Mouse (Mus musculus) liver, postnatal 0 days (tissue): ENCODE measurements around the gene Rnf207.

ENCODE experiments used
- CTCF ChIP-seq: sonication (generic); IDR thresholded peaks from 2 replicates; pipeline ENCODE4 v1.5.1; 2016; ENCODE audit warnings: antibody characterized with exemption, low read depth
- EP300 ChIP-seq: IDR thresholded peaks from 2 replicates; pipeline ENCODE4 v1.6.1; 2016; ENCODE audit warnings: antibody characterized with exemption, low read depth, mild to moderate bottlenecking

DNA sequence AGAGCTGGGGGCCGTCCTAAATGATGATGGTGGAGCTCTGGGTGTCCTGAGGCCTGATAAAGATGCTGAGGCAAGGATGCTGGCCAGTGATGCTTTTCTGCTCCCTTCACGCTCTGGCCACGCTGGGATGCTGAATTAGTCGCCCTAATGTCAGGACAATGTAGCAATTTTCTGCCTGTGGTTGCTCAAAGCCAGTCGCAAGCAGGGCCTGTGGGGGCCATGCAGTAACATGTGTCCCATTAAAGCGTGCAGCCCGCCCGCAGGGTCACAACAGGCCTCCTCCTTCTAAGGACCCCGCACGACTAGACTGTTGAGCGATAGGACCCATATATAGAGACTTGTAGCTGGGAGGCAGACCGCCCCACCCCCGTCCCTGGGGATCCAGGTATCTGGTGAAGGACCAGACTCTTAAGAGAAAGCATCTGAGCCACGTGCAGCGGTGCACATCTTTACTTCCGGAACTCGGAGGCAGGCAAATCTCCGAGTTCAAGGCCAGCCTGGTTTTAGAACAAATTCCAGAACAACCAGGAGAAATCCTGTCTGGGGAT, 30.3 kb downstream of the Rnf207 start:
- TF ChIP-seq CTCF: no peak
- no peak for TF ChIP-seq EP300
